Mouse (Mus musculus): ENCODE measurements around the gene Hook2. TPM values are rescaled to one million over a fixed set of nuclear protein-coding genes. Genes with fewer than 3 reads are reported as not detected.

Gene Hook2
- polyA plus RNA-seq, 1 experiment from 2014 or later: 27.0 TPM

DNA sequence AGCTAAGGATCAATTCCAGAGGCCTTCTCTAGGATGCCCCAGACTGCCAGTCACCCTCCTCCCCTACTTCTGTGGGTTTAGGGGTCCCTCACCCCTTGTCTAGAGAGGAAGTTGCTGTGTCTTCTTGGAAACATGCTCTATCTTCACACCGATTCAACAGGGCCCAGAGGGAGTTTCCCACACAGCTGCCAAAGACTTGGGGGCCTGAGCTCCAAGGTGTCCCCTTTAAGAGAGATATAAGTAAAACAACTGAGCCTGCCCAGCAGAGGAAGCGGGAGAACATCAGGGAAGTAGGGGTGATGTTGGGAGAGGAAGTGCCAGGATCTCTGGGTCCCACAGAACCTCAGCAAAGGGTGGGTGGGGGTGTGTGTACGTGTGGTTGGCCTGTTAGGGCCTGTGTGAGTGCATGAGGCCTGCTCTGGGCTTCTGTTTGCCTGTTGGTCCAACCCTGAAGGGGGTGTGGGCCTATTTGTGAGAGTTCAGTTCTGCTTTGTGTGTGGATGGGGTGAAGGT, 7.8 kb upstream of the Hook2 start:
- Histone ChIP-seq H3K27ac (peak overlapping the region; percentile 87; the same call in 1 of the 2 replicates), H3K9ac (no peak overlapping the region), H3K4me3 (replicated peaks) (no peak overlapping the region), H3K4me1 (peaks cover 78% of the 10 kb centered on the region), H3K27me3 (peaks cover 21% of the 10 kb centered on the region), H3K36me3 (no peaks in the 10 kb centered on the region), H3K4me2 (0 out of 2 replicates have a peak overlapping the region, but pooled peaks have one; percentile 6), H3K9me3 (replicated peaks) (no peaks in the 10 kb centered on the region)
- no peak for ATAC-seq (replicated peaks; ENCODE audit: low FRiP score)
- WGBS: 62% methylated on average over 3 of the region's 3 CpGs

DNA sequence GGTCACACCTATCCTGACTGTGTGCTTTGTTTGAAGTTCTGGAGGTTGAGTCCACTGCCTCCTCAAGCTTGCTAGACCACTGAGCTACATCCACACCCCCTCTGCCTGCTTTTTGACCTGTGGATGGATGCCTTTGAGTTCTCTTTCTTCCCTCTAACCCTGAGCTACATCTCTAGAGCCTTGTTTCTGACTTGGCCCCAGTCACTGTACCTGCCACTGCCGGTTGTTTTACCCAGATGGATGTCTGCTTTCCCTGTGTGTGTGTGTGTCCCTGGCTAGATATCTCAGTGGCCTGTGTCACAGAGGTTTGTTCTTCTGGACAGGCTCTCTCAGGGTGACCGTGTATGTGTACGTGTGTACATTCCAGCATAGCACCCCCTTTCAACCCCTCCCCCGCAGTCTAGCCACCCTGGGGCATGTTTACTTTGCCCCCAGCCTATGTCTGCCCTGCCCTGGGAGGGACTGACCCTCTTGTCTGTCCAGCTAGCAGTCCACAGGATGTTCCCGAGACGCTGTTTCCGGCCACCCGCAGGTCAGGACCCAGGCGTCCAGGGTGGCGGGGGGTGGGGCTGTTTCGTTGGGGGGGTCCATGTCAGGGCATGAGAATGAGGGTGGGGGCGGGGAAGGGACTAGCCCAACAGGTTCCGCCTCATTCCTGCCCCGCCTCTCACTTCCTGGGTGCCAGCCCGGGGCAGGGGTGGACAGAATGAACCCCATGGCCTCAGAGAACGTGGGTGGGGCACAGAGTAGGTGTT, 5.9 kb upstream of the Hook2 start:
- Histone ChIP-seq H3K9ac (peak overlapping the region; percentile 66; the same call in 1 of the 2 replicates), H3K36me3 (no peaks in the 10 kb centered on the region), H3K4me2 (peak overlapping the region; percentile 100), H3K27me3 (peaks cover 20% of the 10 kb centered on the region), H3K4me3 (replicated peaks) (peak overlapping the region; percentile 55), H3K27ac (peak overlapping the region; percentile 85), H3K4me1 (peaks cover 64% of the 10 kb centered on the region), H3K9me3 (replicated peaks) (no peaks in the 10 kb centered on the region)
- WGBS: 4% methylated on average over 16 of the region's 16 CpGs
- ATAC-seq (replicated peaks; ENCODE audit: low FRiP score): no peak

DNA sequence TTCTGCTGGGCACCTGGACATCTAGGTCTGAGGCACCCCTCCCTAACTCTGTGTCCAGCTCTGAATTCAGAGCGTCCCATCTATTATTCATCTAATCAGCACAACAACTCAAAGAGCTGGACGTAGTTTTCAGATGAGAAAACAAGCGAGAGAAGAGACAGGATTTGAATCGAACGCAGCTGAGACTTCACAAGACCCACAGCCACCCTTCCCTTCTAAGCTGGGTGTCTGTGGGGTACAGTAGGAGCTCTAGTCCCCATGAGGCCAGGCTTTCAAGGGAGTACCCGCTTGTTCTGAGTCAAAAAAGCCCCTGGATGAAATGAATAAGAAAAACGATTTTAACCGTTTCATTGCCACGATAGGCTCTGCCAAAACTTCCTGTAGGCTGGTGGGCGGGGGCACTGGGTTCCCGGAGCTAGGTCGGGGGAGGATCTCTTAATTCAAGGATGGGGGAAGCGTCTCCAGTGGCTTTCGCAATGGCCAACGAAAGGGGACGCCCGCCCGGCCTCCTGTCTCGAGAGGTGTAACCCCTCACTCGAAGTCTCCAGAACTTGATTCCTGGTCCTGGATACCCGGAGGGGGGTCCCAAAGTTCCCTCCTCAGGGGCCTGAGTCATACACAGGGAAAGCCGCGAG, 5.2 kb upstream of the Hook2 start:
- Histone ChIP-seq H3K9me3 (replicated peaks) (no peaks in the 10 kb centered on the region), H3K4me1 (peaks cover 59% of the 10 kb centered on the region), H3K4me3 (replicated peaks) (peak overlapping the region; percentile 55), H3K36me3 (no peaks in the 10 kb centered on the region), H3K4me2 (peak overlapping the region; percentile 100), H3K27ac (peak overlapping the region; percentile 85), H3K27me3 (peaks cover 20% of the 10 kb centered on the region), H3K9ac (peak overlapping the region; percentile 66)
- under 1% methylated on average over 23 of the region's 23 CpGs for WGBS
- ATAC-seq (replicated peaks; ENCODE audit: low FRiP score): no peak

- H3K9ac ChIP-seq: peak overlapping the region; percentile 66
- H3K4me2 ChIP-seq: peak overlapping the region; percentile 100
- H3K9me3 ChIP-seq (replicated peaks): no peaks in the 10 kb centered on the region
- ATAC-seq (replicated peaks; ENCODE audit: low FRiP score): peak; percentile 12; the same call in 1 of the 2 replicates
- under 1% methylated on average over 53 of the region's 53 CpGs for WGBS
- H3K27me3 ChIP-seq: peaks cover 20% of the 10 kb centered on the region
- peak overlapping the region; percentile 55 for H3K4me3 ChIP-seq (replicated peaks)
- H3K27ac ChIP-seq: peak overlapping the region; percentile 85
- H3K36me3 ChIP-seq: no peaks in the 10 kb centered on the region
- H3K4me1 ChIP-seq: peaks cover 57% of the 10 kb centered on the region
These were observed 4.6 kb upstream of the Hook2 start for GRCm38 (mm10) chr8:84985684-84986378.

DNA sequence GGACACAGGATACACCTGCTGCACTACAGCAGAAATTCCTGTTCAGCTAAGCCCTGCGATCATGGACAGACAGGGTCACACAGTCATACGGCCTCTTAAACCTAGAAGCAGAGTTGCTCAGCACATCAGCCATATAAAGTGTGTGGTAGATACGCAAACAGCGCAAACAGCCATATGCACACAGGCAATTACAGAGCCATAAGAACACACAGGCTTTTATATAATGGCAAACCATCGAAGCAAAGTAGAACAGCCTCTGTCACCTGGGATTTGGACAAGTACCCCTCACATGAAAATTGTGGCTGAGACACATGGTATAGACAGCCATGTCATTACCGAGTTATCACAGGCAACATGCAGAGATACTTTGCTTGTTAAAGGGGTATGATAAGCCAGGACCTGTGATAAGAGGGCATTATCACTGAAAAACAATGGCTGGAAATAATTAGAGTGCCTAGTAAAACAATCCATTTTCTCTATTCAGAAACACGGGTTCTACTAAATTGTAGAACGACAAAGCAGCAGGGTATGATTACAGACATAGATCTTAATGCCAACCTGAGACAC, 3.9 kb upstream of the Hook2 start:
- Histone ChIP-seq H3K27ac (peak overlapping the region; percentile 85), H3K9me3 (replicated peaks) (no peaks in the 10 kb centered on the region), H3K4me1 (peaks cover 55% of the 10 kb centered on the region), H3K4me2 (peak overlapping the region; percentile 100), H3K9ac (peak overlapping the region; percentile 66; the same call in 1 of the 2 replicates), H3K4me3 (replicated peaks) (peak overlapping the region; percentile 55), H3K27me3 (peaks cover 20% of the 10 kb centered on the region), H3K36me3 (no peaks in the 10 kb centered on the region)
- 41% methylated on average over 8 of the region's 8 CpGs for WGBS
- ATAC-seq (replicated peaks; ENCODE audit: low FRiP score): no peak

DNA sequence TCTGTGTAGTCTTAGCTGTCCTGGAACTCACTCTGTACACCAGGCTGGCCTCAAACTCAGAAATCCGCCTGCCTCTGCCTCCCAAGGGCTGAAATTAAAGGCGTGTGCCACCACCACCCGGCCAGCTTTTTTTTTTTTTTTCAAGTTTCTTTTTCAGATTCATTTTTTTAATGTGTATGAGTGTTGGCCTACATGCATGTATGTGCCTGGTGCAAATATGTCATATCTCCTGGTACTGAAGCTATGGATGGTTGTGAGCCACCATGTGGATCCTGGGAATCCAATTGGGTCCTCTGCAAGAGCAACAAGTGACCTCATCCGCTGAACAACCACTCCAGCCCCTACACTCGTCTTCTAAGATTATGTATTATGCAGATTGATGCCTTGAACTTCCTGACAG, 3.0 kb upstream of the Hook2 start:
- no peak overlapping the region for H3K4me3 ChIP-seq (replicated peaks)
- no peak overlapping the region for H3K4me2 ChIP-seq
- H3K9ac ChIP-seq: no peak overlapping the region
- ATAC-seq (replicated peaks; ENCODE audit: low FRiP score): no peak
- H3K36me3 ChIP-seq: no peaks in the 10 kb centered on the region
- 88% methylated on average over 5 of the region's 5 CpGs for WGBS
- H3K9me3 ChIP-seq (replicated peaks): no peaks in the 10 kb centered on the region
- H3K4me1 ChIP-seq: peaks cover 46% of the 10 kb centered on the region
- no peak overlapping the region for H3K27ac ChIP-seq
- H3K27me3 ChIP-seq: peaks cover 20% of the 10 kb centered on the region

DNA sequence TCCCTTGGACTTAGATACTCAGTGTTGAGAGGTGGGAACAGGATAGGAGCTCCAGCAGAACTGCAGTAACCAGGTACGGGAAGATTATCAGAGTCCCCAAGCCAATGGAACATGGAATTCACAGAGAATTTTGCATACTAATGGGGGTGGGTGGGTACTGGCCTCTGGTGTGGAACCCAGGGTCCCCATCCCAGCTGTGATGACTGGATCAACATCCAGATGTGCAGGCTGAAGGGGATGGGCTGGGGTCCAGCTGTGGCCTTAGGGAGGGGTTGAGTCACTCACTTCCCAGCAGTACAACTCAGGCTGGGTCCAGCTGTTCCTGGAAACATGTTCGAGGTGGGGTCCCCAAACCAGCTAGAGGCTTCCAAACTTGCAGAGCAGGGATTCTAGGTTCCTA, 2.5 kb upstream of the Hook2 start:
- Histone ChIP-seq H3K36me3 (no peaks in the 10 kb centered on the region), H3K9me3 (replicated peaks) (no peaks in the 10 kb centered on the region)
- 75% methylated on average over 2 of the region's 2 CpGs for WGBS

DNA sequence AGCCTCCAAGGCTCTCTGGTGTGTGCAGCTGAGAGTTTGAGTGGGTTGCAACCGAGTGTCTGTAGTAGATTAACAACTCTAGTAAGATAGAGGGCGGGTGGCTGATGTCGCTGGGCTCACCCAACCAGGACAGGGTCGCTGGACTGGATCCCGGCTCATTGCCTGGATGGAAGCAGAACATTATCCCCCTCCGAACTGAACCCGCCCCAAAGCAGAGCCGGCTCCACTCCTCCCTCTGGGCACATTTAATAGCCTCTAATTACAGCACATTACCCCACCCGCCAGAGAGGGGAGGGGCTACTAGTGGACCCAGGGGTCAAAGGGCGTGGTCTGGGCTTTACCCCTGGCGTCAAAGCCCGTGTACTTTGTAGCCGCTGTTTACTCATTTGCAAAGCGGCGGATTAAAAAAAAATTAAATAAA, 1.1 kb upstream of the Hook2 start:
- ATAC-seq (replicated peaks; ENCODE audit: low FRiP score): no peak; the same call in 1 of the 2 replicates
- Histone ChIP-seq H3K4me2 (peak overlapping the region; percentile 85), H3K36me3 (no peaks in the 10 kb centered on the region), H3K4me1 (peaks cover 39% of the 10 kb centered on the region), H3K9ac (no peak overlapping the region; the same call in 1 of the 2 replicates), H3K4me3 (replicated peaks) (peak overlapping the region; percentile 58), H3K27me3 (peaks cover 22% of the 10 kb centered on the region), H3K9me3 (replicated peaks) (no peaks in the 10 kb centered on the region), H3K27ac (peak overlapping the region; percentile 82)
- WGBS: 4% methylated on average over 15 of the region's 15 CpGs

More for the DNA sequence above, 2.5 kb upstream of the Hook2 start:
- no peak overlapping the region for H3K27ac ChIP-seq
- no peak overlapping the region for H3K9ac ChIP-seq
- H3K4me1 ChIP-seq: peaks cover 44% of the 10 kb centered on the region
- no peak overlapping the region for H3K4me3 ChIP-seq (replicated peaks)
- H3K27me3 ChIP-seq: peaks cover 20% of the 10 kb centered on the region
- no peak overlapping the region for H3K4me2 ChIP-seq
- no peak for ATAC-seq (replicated peaks; ENCODE audit: low FRiP score)

- peaks cover 34% of the 10 kb centered on the region for H3K4me1 ChIP-seq
- peaks cover 3% of the 10 kb centered on the region; the same call in 1 of the 2 replicates for H3K36me3 ChIP-seq
- H3K27me3 ChIP-seq: peaks cover 26% of the 10 kb centered on the region
- peak overlapping the region; percentile 83 for H3K27ac ChIP-seq
- ATAC-seq (replicated peaks; ENCODE audit: low FRiP score): peak; percentile 55
- peak overlapping the region; percentile 58 for H3K4me3 ChIP-seq (replicated peaks)
- H3K9ac ChIP-seq: peak overlapping the region; percentile 59
- under 1% methylated on average over 15 of the region's 15 CpGs for WGBS
- H3K9me3 ChIP-seq (replicated peaks): no peaks in the 10 kb centered on the region
- H3K4me2 ChIP-seq: peak overlapping the region; percentile 85
These were observed 593 bp upstream of the Hook2 start for GRCm38 (mm10) chr8:84989810-84990209.

- H3K27ac ChIP-seq: peak overlapping the region; percentile 85
- 2% methylated on average over 15 of the region's 15 CpGs for WGBS
- H3K9me3 ChIP-seq (replicated peaks): no peaks in the 10 kb centered on the region
- H3K4me2 ChIP-seq: peak overlapping the region; percentile 85
- peak overlapping the region; percentile 69 for H3K9ac ChIP-seq
- peaks cover 36% of the 10 kb centered on the region for H3K27me3 ChIP-seq
- H3K36me3 ChIP-seq: peaks cover 9% of the 10 kb centered on the region; the same call in 1 of the 2 replicates
- H3K4me1 ChIP-seq: peaks cover 29% of the 10 kb centered on the region
- peak; percentile 72 for ATAC-seq (replicated peaks; ENCODE audit: low FRiP score)
- peak overlapping the region; percentile 58 for H3K4me3 ChIP-seq (replicated peaks)
These were observed 433 bp downstream of the Hook2 start for GRCm38 (mm10) chr8:84990836-84991235.

GRCm38 (mm10) chr8:84994375-84994774, 4.0 kb downstream of the Hook2 start:
- H3K4me3 ChIP-seq (replicated peaks): no peak overlapping the region
- no peak overlapping the region for H3K9ac ChIP-seq
- H3K27me3 ChIP-seq: peaks cover 24% of the 10 kb centered on the region
- no peak overlapping the region for H3K27ac ChIP-seq
- no peaks in the 10 kb centered on the region for H3K9me3 ChIP-seq (replicated peaks)
- 91% methylated on average over 9 of the region's 9 CpGs for WGBS
- ATAC-seq (replicated peaks; ENCODE audit: low FRiP score): no peak
- peaks cover 19% of the 10 kb centered on the region for H3K36me3 ChIP-seq
- H3K4me2 ChIP-seq: no peak overlapping the region
- peaks cover 28% of the 10 kb centered on the region for H3K4me1 ChIP-seq

Data from kidney, embryonic 15.5 days (tissue).